Mouse (Mus musculus) testis, adult 2 months (tissue): Measurements from ENCODE around the gene Fcgr3.
"Not testable (repeated sequence)": the region's sequence is repeated elsewhere in the genome, so short reads cannot be mapped to it uniquely, and the experiment has no call there.

Experiments
- CTCF ChIP-seq: fragments of 200-500 bp; IDR thresholded peaks from 2 replicates; pipeline ENCODE4 v1.5.1; 2012; ENCODE audit warnings: low read depth, mild to moderate bottlenecking, inconsistent platforms, low read length, moderate library complexity; ENCODE audit not compliant: control insufficient read depth, insufficient read depth, insufficient replicate concordance
- POLR2A ChIP-seq: fragments of 200-500 bp; IDR thresholded peaks from 2 replicates; pipeline ENCODE4 v1.6.1; 2012; ENCODE audit warnings: low read depth, mild to moderate bottlenecking, inconsistent platforms, low read length, moderate library complexity; ENCODE audit not compliant: control insufficient read depth

DNA sequence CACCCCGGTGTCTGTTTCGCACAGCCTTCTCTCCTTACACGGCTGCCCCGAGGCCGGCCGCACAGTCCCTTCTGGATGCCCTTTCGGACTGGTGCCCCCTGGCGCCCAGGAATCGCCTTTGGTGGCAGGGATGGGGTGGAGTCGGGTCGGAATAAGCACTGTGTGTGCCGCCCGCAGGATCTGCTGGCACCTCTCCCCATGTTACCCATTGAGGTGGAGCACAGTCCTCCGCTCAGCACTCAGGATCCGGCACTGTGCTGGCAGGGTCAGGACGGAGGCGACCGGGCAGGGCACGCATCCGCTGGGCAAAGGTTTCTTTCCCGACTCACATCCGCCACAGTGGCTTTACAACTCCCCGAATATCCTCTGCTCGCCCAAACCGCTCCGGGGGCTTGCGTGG lies 13.2 kb upstream of the Fcgr3 start:
- TF ChIP-seq CTCF, POLR2A: not testable (repeated sequence)
